Mouse (Mus musculus) embryonic facial prominence, embryonic 12.5 days (tissue): ENCODE measurements at regions not wholly inside any gene's neighbourhood (a gene's known extent, or its start where the extent isn't known, plus 50 kb on each side); places are given as distances from the start of the nearest gene placed in this dataset.

Source experiments
- ATAC-seq: fragments of 200-750 bp; cut with Nextera tagmentation; 2 replicates; pipeline ENCODE4 v1.8.0; 2017; ENCODE audit not compliant: insufficient number of reproducible peaks, insufficient read depth, low FRiP score, low TSS enrichment
- H3K27ac ChIP-seq: fragments of 300-500 bp; sonication (generic); 2 replicates; pipeline ENCODE4 v1.5.1; 2016; ENCODE audit warnings: mild to moderate bottlenecking
- H3K27me3 ChIP-seq: fragments of 300-500 bp; sonication (generic); 2 replicates; pipeline ENCODE4 v1.6.1; 2016; ENCODE audit warnings: mild to moderate bottlenecking, moderate library complexity
- H3K36me3 ChIP-seq: fragments of 300-500 bp; sonication (generic); 2 replicates; pipeline ENCODE4 v1.6.1; 2016; ENCODE audit warnings: mild to moderate bottlenecking
- H3K4me1 ChIP-seq: fragments of 300-500 bp; sonication (generic); 2 replicates; pipeline ENCODE4 v1.6.1; 2016
- H3K4me2 ChIP-seq: fragments of 300-500 bp; sonication (generic); replicated peaks from 2 replicates; pipeline ENCODE4 v1.6.1; 2016; ENCODE audit warnings: mild to moderate bottlenecking, moderate library complexity
- H3K4me3 ChIP-seq: fragments of 300-500 bp; sonication (generic); 2 replicates; pipeline ENCODE4 v1.5.1; 2016; ENCODE audit warnings: mild to moderate bottlenecking
- H3K9ac ChIP-seq: fragments of 300-500 bp; sonication (generic); 2 replicates; pipeline ENCODE4 v1.6.1; 2016; ENCODE audit warnings: mild to moderate bottlenecking, moderate library complexity
- H3K9me3 ChIP-seq: fragments of 300-500 bp; sonication (generic); 2 replicates; pipeline ENCODE4 v1.6.1; 2016; ENCODE audit warnings: mild to moderate bottlenecking, moderate library complexity
- WGBS: fragments of 180-500 bp; shearing (Covaris S2); methylation state at CpG from one replicate; pipeline ENCODE4 v1.1.7; 2016; 5-methylcytosine and 5-hydroxymethylcytosine counted together

DNA sequence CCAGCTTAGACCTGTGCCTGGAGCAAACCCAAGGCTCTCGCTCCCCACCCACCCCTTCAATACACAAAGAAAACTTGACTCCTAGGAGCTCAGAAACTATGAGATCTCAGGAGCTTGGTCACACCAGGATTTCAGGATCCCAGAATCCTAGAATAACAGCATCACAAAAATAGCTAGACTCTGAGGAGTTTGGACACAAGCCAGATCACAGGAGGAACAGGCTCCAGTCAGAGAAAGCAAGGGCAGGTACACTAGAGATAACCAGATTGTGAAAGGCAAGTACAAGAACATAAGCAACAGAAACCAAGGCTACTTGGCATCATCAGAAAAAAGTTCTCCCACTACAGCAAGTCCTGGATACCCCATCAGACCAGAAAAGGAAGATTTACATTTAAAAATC is 221.5 kb downstream of the Epha7 start:
- no peak for ATAC-seq
- H3K27me3 ChIP-seq = no peaks in the 10 kb centered on the region
- H3K4me3 ChIP-seq = no peak overlapping the region
- 96% methylated on average over 1 of the region's 1 CpGs for WGBS
- no peak overlapping the region for H3K9ac ChIP-seq
- no peaks in the 10 kb centered on the region for H3K36me3 ChIP-seq
- H3K4me2 ChIP-seq = no peak overlapping the region
- H3K9me3 ChIP-seq = peaks cover 4% of the 10 kb centered on the region; the same call in 1 of the 2 replicates
- H3K4me1 ChIP-seq = no peaks in the 10 kb centered on the region
- H3K27ac ChIP-seq = no peak overlapping the region

GRCm38 (mm10) chr4:29039993-29040392 is 227.1 kb downstream of the Epha7 start:
- Histone ChIP-seq H3K9me3 (no peaks in the 10 kb centered on the region), H3K4me3 (no peak overlapping the region), H3K4me1 (no peaks in the 10 kb centered on the region), H3K27me3 (no peaks in the 10 kb centered on the region), H3K4me2 (no peak overlapping the region), H3K36me3 (no peaks in the 10 kb centered on the region), H3K27ac (no peak overlapping the region), H3K9ac (no peak overlapping the region)
- no peak for ATAC-seq
- 72% methylated on average over 1 of the region's 1 CpGs for WGBS

GRCm38 (mm10) chr4:29068678-29069621 is 256.0 kb downstream of the Epha7 start:
- Histone ChIP-seq H3K9ac (no peak overlapping the region), H3K4me1 (no peaks in the 10 kb centered on the region), H3K27ac (no peak overlapping the region), H3K9me3 (no peaks in the 10 kb centered on the region), H3K4me3 (no peak overlapping the region), H3K27me3 (no peaks in the 10 kb centered on the region), H3K4me2 (no peak overlapping the region), H3K36me3 (no peaks in the 10 kb centered on the region)
- ATAC-seq = no peak
- WGBS = 76% methylated on average over 12 of the region's 12 CpGs

DNA sequence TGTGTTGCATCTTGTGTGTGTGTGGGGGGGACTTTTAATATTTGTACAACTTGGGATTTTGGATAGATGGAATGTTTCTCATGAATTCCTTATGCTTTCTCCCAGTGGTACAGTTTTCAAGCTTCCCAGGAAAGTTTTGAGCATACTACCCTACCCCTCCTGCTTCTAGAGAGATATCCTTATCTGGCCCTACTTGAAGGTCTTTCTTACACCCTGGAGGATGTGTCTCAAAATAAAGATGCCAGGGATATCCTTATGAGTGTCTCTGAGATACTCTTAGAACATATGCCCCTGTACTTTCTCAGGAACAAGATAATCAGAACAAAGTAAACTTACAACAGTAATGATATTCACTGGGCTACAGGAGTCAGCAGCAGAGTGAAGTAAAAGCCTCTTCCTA is 261.3 kb downstream of the Epha7 start:
- H3K4me1 ChIP-seq = no peaks in the 10 kb centered on the region
- H3K27ac ChIP-seq = no peak overlapping the region
- no peak overlapping the region for H3K4me2 ChIP-seq
- no peaks in the 10 kb centered on the region for H3K27me3 ChIP-seq
- no peak for ATAC-seq
- H3K36me3 ChIP-seq = no peaks in the 10 kb centered on the region
- H3K9me3 ChIP-seq = no peaks in the 10 kb centered on the region
- no peak overlapping the region for H3K4me3 ChIP-seq
- no peak overlapping the region for H3K9ac ChIP-seq

DNA sequence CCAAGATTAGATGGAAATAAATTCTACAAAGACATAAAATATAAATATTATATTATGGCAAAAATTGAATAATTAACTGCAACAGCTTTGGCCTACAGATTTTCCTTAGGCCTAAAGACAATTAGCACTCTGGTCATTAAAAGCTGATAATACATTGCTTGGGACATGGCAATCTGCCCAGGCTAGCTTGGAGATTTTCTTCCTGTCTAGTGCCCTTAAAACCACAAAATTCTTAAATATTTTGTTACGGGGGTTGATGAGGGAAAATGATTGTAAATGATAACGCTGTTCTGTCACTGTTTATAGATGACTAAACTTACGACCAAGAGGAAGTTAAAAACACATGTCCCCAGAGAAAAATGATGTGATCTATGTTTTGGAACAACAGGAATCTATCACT is 261.9 kb downstream of the Epha7 start:
- ATAC-seq = no peak
- 67% methylated on average over 3 of the region's 3 CpGs for WGBS

DNA sequence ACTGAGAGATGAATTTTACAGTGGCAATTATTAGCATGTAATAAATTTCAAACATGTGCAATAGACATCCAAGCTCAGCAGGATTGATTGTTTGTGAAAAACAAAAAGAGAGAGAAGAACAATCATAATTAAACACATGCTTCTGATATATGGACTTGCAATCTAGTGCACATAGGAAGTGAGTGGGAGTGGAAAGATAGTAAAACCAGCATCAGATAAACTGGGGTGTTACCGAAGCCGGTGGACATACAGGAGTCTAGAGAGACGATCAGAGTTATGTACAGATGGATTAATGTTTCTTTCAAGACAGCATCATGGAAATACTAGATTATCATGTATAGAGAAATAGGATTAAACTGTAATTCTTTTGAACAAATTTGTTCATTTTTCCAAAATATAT is 263.8 kb downstream of the Epha7 start:
- ATAC-seq = no peak
- H3K4me3 ChIP-seq = no peak overlapping the region
- no peaks in the 10 kb centered on the region for H3K9me3 ChIP-seq
- H3K9ac ChIP-seq = no peak overlapping the region
- no peak overlapping the region for H3K4me2 ChIP-seq
- no peaks in the 10 kb centered on the region for H3K27me3 ChIP-seq
- 87% methylated on average over 3 of the region's 3 CpGs for WGBS
- H3K36me3 ChIP-seq = no peaks in the 10 kb centered on the region
- no peak overlapping the region for H3K27ac ChIP-seq
- H3K4me1 ChIP-seq = no peaks in the 10 kb centered on the region

More for the DNA sequence above, 261.9 kb downstream of the Epha7 start:
- H3K36me3 ChIP-seq = no peaks in the 10 kb centered on the region
- H3K9me3 ChIP-seq = no peaks in the 10 kb centered on the region
- no peak overlapping the region for H3K9ac ChIP-seq
- no peaks in the 10 kb centered on the region for H3K27me3 ChIP-seq
- H3K4me3 ChIP-seq = no peak overlapping the region
- no peaks in the 10 kb centered on the region for H3K4me1 ChIP-seq
- H3K4me2 ChIP-seq = no peak overlapping the region
- no peak overlapping the region for H3K27ac ChIP-seq

DNA sequence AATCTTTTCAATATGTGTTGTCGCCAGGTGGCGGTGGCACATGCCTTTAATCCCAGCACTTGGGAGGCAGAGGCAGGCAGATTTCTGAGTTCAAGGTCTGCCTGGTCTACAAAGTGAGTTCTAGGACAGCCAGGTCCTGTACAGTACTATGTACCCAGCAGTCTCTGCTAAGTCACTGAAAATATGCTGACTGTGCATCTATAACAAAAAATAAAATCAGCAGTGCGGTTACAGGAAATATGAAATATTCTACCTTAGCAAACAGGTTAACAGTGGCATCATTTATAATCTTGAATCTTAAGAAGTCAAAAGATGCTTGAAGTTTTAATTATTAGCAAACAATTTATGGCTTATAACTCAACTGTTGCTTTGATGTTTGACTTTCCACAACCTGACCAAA is 265.5 kb downstream of the Epha7 start:
- Histone ChIP-seq H3K36me3 (no peaks in the 10 kb centered on the region), H3K4me1 (no peaks in the 10 kb centered on the region), H3K4me3 (no peak overlapping the region), H3K27me3 (no peaks in the 10 kb centered on the region), H3K9ac (no peak overlapping the region), H3K9me3 (no peaks in the 10 kb centered on the region), H3K27ac (no peak overlapping the region), H3K4me2 (no peak overlapping the region)
- no peak for ATAC-seq
- 93% methylated on average over 3 of the region's 3 CpGs for WGBS

- no peak overlapping the region for H3K9ac ChIP-seq
- no peaks in the 10 kb centered on the region for H3K36me3 ChIP-seq
- no peak overlapping the region for H3K4me3 ChIP-seq
- no peaks in the 10 kb centered on the region for H3K9me3 ChIP-seq
- H3K4me2 ChIP-seq = no peak overlapping the region
- H3K27me3 ChIP-seq = no peaks in the 10 kb centered on the region
- ATAC-seq = no peak
- WGBS = 66% methylated on average over 5 of the region's 5 CpGs
- H3K4me1 ChIP-seq = no peaks in the 10 kb centered on the region
- H3K27ac ChIP-seq = no peak overlapping the region
Observed at GRCm38 (mm10) chr4:29083545-29084290, 270.8 kb downstream of the Epha7 start.

DNA sequence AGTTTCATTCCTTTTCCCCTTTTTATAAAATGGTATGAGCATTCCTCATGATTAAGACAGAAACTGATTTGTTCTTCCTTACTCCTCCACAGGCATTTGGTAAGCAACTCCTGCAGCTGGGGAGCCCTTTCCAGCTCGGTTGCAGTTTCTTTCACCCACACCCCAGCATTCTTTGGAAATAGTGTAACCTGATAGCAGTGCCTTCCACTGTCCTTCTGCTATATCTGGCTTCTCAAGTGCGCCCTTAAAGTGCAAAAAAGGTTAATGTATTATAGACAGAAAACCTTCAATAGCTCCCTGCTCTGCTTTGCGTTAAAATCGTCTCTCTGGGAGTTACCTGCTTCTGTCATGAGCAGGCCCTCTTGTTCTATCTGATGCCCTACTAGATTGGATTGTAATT is 278.0 kb downstream of the Epha7 start:
- Histone ChIP-seq H3K4me3 (no peak overlapping the region), H3K27ac (no peak overlapping the region), H3K4me1 (peaks cover 11% of the 10 kb centered on the region; the same call in 1 of the 2 replicates), H3K36me3 (no peaks in the 10 kb centered on the region), H3K9ac (no peak overlapping the region), H3K27me3 (no peaks in the 10 kb centered on the region), H3K4me2 (no peak overlapping the region), H3K9me3 (no peaks in the 10 kb centered on the region)
- WGBS = 19% methylated on average over 4 of the region's 4 CpGs
- no peak for ATAC-seq

- Histone ChIP-seq H3K27me3 (no peaks in the 10 kb centered on the region), H3K36me3 (no peaks in the 10 kb centered on the region), H3K9ac (no peak overlapping the region), H3K4me1 (peaks cover 11% of the 10 kb centered on the region; the same call in 1 of the 2 replicates), H3K9me3 (no peaks in the 10 kb centered on the region), H3K27ac (no peak overlapping the region), H3K4me3 (no peak overlapping the region), H3K4me2 (no peak overlapping the region)
- no peak for ATAC-seq
- 53% methylated on average over 5 of the region's 5 CpGs for whole genome bisulfite sequencing
Observed at GRCm38 (mm10) chr4:29091495-29092211, 278.7 kb downstream of the Epha7 start.

DNA sequence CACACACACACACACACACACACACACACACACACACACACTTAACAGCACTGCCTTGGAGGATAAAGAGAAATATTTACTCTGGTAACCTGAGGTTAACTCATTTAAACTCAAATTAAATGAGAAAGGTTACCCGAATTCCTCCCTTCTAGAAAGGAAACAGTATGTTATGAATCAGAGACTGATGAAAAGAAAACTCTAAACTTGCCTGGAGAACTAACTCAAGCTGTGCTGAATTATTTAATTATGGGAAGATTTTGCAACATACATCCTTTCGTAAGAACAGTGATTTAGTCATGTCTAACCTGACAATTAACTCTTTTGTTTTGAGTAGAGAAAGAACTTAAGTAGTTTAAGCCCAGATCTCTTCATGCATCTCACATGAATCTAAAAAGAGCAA is 289.4 kb downstream of the Epha7 start:
- Histone ChIP-seq H3K9me3 (no peaks in the 10 kb centered on the region), H3K4me1 (peaks cover 10% of the 10 kb centered on the region; the same call in 1 of the 2 replicates), H3K27me3 (no peaks in the 10 kb centered on the region), H3K27ac (peak overlapping the region; percentile 72), H3K4me2 (no peak overlapping the region), H3K36me3 (no peaks in the 10 kb centered on the region), H3K9ac (no peak overlapping the region), H3K4me3 (no peak overlapping the region)
- 24% methylated on average over 2 of the region's 2 CpGs for WGBS
- ATAC-seq = no peak
